Mouse (Mus musculus) adrenal gland, postnatal 10 days (tissue): Measurements from ENCODE around the gene Vopp1. TPM values are rescaled to one million over a fixed set of nuclear protein-coding genes. Genes with fewer than 3 reads are reported as not detected.

ENCODE experiments used
- DNase-seq: peaks from one replicate; pipeline ENCODE4 v3.0.0; 2021; ENCODE audit warnings: mixed read lengths
- total RNA-seq, 2 experiments: library from RNA; stranded (reverse); gene quantifications; 2 replicates each; pipeline ENCODE4 v1.2.3; 2021

The Vopp1 gene
- total RNA-seq, 2 experiments from 2014 or later = 16.7 to 23.0 TPM

- DNase-seq = no peak
Measured at GRCm38 (mm10) chr6:57784251-57784650, 40.7 kb downstream of the Vopp1 start.

- DNase-seq = no peak
Measured at GRCm38 (mm10) chr6:57782658-57783057, 42.3 kb downstream of the Vopp1 start.

- DNase-seq = no peak
Measured at GRCm38 (mm10) chr6:57780359-57780758, 44.6 kb downstream of the Vopp1 start.

- DNase-seq = no peak
Measured at GRCm38 (mm10) chr6:57773792-57774191, 51.2 kb downstream of the Vopp1 start.

GRCm38 (mm10) chr6:57770467-57771190 lies 54.3 kb downstream of the Vopp1 start:
- DNase-seq = no peak

GRCm38 (mm10) chr6:57768948-57769525 lies 55.9 kb downstream of the Vopp1 start:
- DNase-seq = no peak

GRCm38 (mm10) chr6:57767112-57767868 lies 57.7 kb downstream of the Vopp1 start:
- no peak for DNase-seq

GRCm38 (mm10) chr6:57766287-57766686 lies 58.7 kb downstream of the Vopp1 start:
- no peak for DNase-seq

- peak; percentile 4 for DNase-seq
Measured at GRCm38 (mm10) chr6:57765095-57765878, 59.7 kb downstream of the Vopp1 start.

GRCm38 (mm10) chr6:57763054-57763453 lies 61.9 kb downstream of the Vopp1 start:
- no peak for DNase-seq

- no peak for DNase-seq
Measured at GRCm38 (mm10) chr6:57753962-57754759, 70.8 kb downstream of the Vopp1 start.

- DNase-seq = no peak
Measured at GRCm38 (mm10) chr6:57745748-57746129, 79.2 kb downstream of the Vopp1 start.

- DNase-seq = no peak
Measured at GRCm38 (mm10) chr6:57744974-57745747, 79.8 kb downstream of the Vopp1 start.

GRCm38 (mm10) chr6:57744123-57744522 lies 80.8 kb downstream of the Vopp1 start:
- DNase-seq = no peak

GRCm38 (mm10) chr6:57743333-57743732 lies 81.6 kb downstream of the Vopp1 start:
- peak; percentile 31 for DNase-seq

- no peak for DNase-seq
Measured at GRCm38 (mm10) chr6:57742749-57743148, 82.2 kb downstream of the Vopp1 start.

- DNase-seq = no peak
Measured at GRCm38 (mm10) chr6:57721347-57721746, 103.6 kb downstream of the Vopp1 start.

GRCm38 (mm10) chr6:57711726-57712125 lies 113.2 kb downstream of the Vopp1 start:
- DNase-seq = no peak

- no peak for DNase-seq
Measured at GRCm38 (mm10) chr6:57706721-57707120, 118.2 kb downstream of the Vopp1 start.

- DNase-seq = peak; percentile 10
Measured at GRCm38 (mm10) chr6:57703703-57704102, 121.3 kb downstream of the Vopp1 start.
